Mouse (Mus musculus) ovary, postnatal 14 days (tissue): ENCODE measurements around the gene Tfeb.

Experiments
- DNase-seq: peaks from one replicate; pipeline ENCODE4 v3.0.0; 2022; ENCODE audit warnings: low spot score

The Tfeb gene

DNA sequence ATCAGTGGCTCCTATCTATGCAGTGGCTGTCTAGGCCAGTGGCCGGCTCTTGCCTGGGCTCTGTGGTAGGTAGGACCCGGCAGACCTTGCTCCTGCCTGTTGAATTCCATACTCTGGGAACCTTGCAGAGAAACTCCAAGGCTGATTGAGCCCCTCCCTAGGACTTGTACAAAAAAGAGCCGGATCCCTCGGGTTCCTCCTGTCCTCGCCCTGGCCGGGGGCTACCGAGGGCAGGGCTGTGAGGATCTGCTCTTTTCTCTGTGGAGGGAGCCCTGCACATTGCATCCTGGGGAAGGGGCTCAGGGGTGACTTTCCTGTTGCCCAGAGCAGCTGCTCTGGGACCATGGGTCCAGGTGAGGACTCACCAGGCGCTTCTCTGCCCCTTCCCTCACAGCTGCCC, 50.8 kb downstream of the Tfeb start:
- DNase-seq, result no peak

- DNase-seq, result no peak
Measured at GRCm38 (mm10) chr17:47788306-47788705, 51.5 kb downstream of the Tfeb start.

- no peak for DNase-seq
Measured at GRCm38 (mm10) chr17:47788996-47789395, 52.2 kb downstream of the Tfeb start.

DNA sequence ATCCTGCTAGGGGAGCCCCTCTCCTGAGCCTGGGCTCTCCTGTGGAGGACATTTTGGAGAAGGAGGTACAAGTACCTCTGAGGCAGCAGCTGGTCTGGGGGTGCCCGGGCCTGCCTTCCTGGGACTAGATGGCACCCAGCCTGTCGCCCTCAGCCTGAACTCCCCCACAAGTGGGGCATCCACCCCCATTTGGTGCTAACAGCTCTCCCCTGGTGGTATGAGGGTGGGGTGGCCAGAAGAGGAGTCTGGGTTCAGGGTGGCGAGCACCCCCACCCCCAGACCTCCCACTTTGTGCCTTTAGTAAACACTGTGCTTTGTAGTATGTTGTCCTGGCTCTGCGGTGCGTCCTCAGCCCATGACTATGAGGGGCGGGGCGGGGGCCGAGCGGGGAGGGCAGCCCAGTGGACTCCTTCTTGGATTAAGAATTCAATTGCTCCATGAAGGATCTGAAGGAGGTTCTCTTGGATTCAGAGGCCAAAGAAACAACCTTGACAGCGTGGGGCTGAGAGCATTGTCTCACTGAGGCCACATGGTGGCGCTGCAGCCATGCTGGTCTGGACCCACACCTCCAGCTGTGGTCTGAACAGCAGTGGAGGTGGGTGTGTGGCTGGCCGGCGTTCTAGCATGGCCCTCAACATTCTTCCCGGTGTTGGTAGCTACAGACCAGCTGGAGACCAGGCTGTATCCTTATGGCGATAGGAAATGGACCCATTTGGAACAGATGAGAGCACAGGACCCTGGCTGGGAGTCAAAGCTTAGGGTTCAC, 55.5 kb downstream of the Tfeb start:
- DNase-seq, result peak; percentile 71

DNA sequence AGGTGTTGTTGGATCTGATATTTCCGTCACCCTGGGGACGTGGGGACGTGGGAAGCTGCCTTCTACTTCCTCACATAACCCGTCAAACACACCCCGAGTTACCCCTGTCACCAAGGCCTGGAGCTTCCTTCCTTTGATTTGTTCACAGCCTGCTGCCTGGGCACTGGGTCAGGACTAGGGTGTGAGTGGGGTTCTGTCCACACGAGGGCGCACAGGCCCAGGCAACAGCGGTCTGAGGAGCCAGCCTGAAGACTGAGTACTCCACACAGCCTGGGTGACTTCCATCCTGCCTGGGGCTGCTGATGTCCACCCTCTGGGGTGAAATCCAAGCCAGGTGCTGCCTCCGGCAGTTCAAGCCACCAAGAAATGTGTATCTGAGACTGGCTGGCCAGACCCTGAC, 56.5 kb downstream of the Tfeb start:
- DNase-seq, result peak; percentile 85

DNA sequence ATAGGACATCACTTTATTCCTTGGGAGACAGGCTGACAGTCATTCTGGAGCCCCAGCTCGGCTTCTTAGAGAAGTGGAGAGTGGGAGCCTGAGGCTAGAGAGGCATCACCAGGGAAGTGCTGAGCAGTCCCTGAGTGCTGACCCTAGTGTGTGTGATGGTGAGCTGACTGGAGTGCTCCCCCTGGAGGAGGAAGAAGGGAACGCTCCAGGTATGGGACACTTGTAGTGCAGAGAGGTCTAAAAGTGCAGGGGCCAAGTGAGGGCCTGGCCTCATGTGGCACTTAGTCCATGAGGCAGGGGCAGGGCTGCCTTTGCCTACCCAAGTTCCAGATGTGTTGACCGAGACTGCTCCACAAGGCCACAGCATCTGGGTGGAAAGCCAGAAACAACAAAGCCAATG, 58.6 kb downstream of the Tfeb start:
- DNase-seq, result peak; percentile 45

- DNase-seq, result no peak
Measured at GRCm38 (mm10) chr17:47796156-47796816, 59.5 kb downstream of the Tfeb start.

DNA sequence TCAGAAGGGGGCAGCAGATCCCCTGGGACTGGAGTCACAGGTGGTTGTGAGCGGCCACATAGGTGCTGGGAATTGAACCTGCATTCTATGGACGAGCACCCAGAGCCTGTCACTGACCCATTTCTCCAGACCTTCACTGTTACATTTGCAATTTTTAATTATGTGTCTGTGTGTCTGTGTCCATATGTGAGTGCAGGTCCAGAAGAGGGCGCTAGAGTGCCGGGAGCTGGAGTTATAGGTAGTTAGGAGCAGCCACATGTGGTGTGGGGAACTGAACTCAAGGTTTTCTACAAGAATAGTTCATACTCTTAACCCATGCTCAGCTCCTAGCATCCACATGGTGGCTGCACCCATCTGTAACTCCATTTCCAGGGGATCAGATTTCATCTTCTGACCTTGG, 60.1 kb downstream of the Tfeb start:
- no peak for DNase-seq

GRCm38 (mm10) chr17:47797383-47797782, 60.6 kb downstream of the Tfeb start:
- no peak for DNase-seq

DNA sequence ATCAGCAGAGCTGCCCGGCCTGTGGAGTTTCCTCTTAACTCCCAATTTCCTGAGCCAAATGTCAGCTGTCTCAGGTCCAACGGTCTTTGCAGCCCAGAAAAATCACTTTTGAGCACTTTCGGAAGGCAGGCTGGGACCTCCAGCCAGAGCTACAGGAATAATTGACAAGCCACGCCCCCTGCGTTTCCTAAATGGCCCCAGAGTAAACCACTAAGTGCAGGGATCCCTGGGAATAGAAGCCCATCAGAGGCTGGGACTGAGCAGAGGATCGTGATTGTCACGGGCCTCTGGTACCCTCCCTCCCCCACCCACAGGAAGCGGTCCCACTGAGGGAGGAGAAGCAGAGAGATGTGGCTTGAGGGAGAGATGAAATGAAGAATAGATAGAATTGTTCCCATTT, 66.0 kb downstream of the Tfeb start:
- DNase-seq, result no peak

DNA sequence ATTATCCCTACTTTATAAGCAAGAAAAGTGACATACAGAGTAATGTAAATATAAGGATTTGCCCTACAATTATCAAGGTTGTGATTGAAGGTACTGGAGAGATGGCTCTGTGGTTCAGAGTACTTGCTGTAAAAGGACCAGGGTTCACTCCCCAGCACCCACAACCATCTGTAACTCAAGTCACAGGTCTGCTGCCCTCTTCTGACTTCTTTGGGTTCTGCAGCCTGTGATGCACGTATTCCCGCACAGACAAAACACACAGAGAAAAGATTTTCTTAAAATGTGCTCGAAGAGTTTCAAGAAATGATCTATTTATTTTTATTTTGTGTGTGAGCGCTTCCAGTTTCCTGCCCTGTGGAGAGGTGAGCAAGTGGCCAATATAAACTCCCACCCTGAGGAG, 66.8 kb downstream of the Tfeb start:
- DNase-seq, result no peak

DNA sequence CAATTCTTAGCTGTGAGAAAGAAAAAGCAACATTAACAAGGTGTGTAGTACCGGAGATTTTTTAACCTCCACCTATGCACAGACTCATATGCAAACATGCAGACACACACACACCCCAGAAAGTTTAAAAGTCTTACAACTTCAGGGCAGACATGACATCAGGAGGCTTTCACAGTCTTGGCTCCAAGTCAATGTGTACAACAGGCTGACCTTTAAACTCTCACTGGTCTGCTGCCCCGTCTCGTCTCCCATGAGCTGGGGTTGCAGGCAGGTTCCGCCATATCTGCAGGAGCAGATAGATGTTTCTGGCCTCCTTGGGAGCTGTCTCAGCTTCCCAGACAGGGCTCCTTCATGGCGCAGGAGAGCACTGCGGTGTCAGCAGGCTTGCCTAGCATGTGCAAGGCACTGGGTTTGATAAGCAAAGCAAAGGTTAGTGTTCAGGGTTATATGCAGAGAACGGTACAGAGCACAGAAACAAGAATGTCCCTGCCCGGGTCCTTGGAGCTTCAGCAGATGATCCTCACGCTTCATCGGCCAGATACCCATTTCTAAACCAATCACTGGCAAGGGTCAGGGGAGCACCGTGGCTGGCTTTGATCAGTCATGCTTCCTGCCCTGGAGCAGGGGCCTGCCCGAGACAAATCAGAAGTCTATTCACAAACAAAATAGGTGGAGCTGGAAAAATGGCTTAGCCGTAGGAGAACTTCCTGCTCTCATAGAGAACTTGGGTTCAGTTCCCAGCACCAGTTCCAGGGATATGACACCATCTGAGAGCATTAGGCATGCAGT, 68.4 kb downstream of the Tfeb start:
- DNase-seq, result no peak

DNA sequence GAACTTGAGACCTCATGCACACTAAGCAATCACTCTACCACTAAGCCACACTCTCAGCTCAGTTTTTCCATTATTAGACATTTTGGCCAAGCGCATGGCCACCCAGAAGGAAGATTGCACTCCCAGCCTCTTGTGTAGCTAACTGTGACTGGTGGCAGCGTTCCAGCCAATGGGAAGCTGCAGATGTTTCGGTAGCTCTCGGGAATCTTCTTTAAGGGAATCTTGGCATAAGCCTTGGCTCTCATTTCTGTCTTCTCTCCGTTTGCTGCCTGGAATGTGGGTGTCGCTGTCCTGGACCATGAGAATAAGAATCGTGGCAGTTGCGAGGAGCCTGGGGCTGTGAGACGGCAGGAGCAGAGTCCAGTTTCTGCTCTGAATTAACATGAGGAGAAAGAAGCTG, 69.4 kb downstream of the Tfeb start:
- peak; percentile 25 for DNase-seq

DNA sequence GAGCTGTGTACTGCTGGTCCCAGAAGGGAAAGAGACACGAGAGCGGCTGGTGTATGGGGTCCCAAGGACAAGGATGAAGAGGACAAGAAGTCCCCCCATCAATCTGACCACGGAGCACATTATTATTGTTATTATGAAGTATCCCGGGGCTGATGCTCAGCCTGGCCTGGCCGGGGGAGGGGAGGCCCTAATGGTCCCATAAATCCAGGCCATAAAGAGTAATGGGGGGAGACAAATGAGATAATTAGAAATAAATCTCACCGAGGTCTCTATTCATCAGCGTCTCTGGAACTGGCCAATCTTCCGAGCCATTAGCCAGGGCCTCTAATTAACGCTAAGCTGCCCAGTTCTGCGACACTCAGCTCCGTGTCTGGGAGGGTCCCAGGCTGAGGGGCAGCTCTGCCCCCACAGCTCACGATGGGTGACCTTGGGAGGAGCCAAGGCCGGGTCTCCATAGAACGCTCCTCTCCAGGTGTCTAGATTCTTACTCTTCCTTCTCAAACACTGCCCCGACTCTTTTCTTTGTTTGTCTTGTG, 74.5 kb downstream of the Tfeb start:
- DNase-seq, result no peak

DNA sequence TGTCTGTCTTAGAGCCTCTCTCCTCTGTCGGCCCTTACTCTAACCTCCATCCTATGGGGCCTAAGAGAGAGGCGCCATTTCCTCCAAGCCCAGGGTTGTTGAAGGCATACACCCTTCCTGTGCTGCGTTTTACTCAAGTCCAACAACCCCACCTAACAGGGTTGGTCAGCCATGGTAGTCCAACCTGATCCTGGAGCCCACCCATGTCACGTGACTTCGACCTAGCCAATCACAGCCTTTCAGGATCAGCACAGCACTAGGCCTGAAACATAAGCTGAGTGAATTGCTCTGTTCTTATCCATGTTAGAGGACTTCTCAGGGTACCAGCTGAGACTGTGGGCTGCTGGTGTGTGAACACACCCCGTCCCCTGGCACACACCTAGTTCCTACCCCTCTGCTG, 75.4 kb downstream of the Tfeb start:
- no peak for DNase-seq

GRCm38 (mm10) chr17:47813616-47814015, 76.8 kb downstream of the Tfeb start:
- DNase-seq, result no peak

DNA sequence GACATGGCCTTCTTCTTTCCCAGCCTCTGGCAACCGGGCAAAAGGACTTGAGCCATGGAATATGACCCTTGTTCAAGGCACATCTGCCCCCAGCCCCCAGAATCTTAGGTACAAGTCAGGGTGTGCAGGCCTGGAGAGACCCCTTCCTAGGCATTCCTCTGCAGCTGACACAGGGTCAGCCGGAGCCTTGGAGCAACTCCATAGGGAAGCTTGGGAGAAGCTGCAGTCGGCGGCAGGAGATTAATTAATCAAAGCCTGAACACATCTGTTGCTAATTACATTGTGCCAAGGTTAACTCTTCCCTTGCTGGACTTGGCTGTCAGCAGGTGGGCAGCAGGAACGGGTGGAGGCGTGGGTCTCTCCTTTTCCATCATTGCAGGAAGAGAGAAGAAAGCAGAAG, 77.7 kb downstream of the Tfeb start:
- DNase-seq, result no peak

GRCm38 (mm10) chr17:47815446-47815845, 78.6 kb downstream of the Tfeb start:
- no peak for DNase-seq

- no peak for DNase-seq
Measured at GRCm38 (mm10) chr17:47818038-47818725, 81.4 kb downstream of the Tfeb start.

- no peak for DNase-seq
Measured at GRCm38 (mm10) chr17:47821339-47821738, 84.5 kb downstream of the Tfeb start.

- DNase-seq, result no peak
Measured at GRCm38 (mm10) chr17:47831161-47831560, 94.3 kb downstream of the Tfeb start.

DNA sequence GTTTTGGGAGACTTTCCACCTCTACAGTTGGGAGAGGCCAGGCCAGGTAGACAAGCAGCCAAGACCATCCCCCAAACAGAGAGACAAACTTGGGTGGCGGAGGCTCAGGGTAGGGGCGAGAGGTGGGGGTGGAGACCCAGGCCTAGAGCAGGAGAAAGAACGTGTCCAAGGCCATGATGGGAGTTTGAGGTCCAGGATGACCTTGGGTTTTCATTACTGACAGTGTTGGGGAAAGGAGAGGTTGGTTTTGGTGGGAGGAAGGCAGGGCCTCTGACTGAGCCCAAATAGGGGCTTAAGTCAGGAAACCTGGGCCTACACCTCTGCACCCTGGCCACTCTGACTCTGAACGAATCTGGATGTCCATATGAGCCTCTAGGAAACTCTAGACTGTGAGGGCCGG, 94.9 kb downstream of the Tfeb start:
- DNase-seq, result no peak
